Comparison of ENCODE assay signal across 20 mouse cellular contexts in genomic region chr2:113459586-113460310, GRCm38 (mm10).
DNase-seq lines count a peak whose midpoint lies in the region; ATAC-seq and TF ChIP-seq lines count a peak whose summit lies in the region.
"Had no signal": no experiment of that assay in that cellular context is flagged by ENCODE, and none has a peak within 500 bp of the region (broad histone marks: within the 10 kb centered on the region; RNA-seq: fewer than 3 reads in every experiment).

No protein-coding gene starts in this region.

- ATAC-seq in kidney, embryonic 16.5 days (ENCODE audit: low FRiP score, low TSS enrichment), result peak; percentile 35; the same call in 1 of the 2 replicates
- peak; percentile 35; the same call in 1 of the 2 replicates for ATAC-seq in lung, postnatal 0 days
- peak; percentile 61 for ATAC-seq in CD4-positive, CD25-positive, alpha-beta regulatory T cell, adult 4 months
- ATAC-seq: forebrain, embryonic 14.5 days had no signal

- H3K9ac ChIP-seq in kidney, embryonic 16.5 days (replicated peaks; ENCODE audit: low read length), result no peak overlapping the region
- H3K9ac ChIP-seq in lung, postnatal 0 days (replicated peaks; ENCODE audit: low read depth), result no peak overlapping the region
- H3K9ac ChIP-seq: heart, embryonic 15.5 days; hindbrain, embryonic 13.5 days had no signal

- H3K27ac ChIP-seq in kidney, embryonic 16.5 days (ENCODE audit: low read length), result no peak overlapping the region
- H3K27ac ChIP-seq in lung, postnatal 0 days (ENCODE audit: low read length), result no peak overlapping the region
- H3K27ac ChIP-seq: embryonic facial prominence, embryonic 10.5 days; heart, embryonic 10.5 days; heart, embryonic 15.5 days; hindbrain, embryonic 13.5 days had no signal

- no peak for TF ChIP-seq EP300 in lung, postnatal 0 days (IDR thresholded peaks at IDR 0.05)

- no peaks in the 10 kb centered on the region for H3K9me3 ChIP-seq in kidney, embryonic 16.5 days (ENCODE audit: low read length)
- no peaks in the 10 kb centered on the region for H3K9me3 ChIP-seq in lung, postnatal 0 days (ENCODE audit: low read length)
- H3K9me3 ChIP-seq: embryonic facial prominence, embryonic 10.5 days; heart, embryonic 10.5 days; heart, embryonic 15.5 days; hindbrain, embryonic 13.5 days had no signal

- no peaks in the 10 kb centered on the region for H3K27me3 ChIP-seq in kidney, embryonic 16.5 days (ENCODE audit: insufficient read depth, low read length)
- no peaks in the 10 kb centered on the region for H3K27me3 ChIP-seq in lung, postnatal 0 days (replicated peaks; ENCODE audit: insufficient read depth, low read length)
- H3K27me3 ChIP-seq: heart, embryonic 15.5 days; hindbrain, embryonic 13.5 days had no signal

- no peak overlapping the region for H3K4me2 ChIP-seq in kidney, embryonic 16.5 days (replicated peaks; ENCODE audit: low read depth, low read length)
- H3K4me2 ChIP-seq in lung, postnatal 0 days (replicated peaks; ENCODE audit: low read depth, low read length), result no peak overlapping the region
- H3K4me2 ChIP-seq: heart, embryonic 15.5 days; hindbrain, embryonic 13.5 days had no signal

- H3K4me1 ChIP-seq in kidney, embryonic 16.5 days (ENCODE audit: insufficient read depth, low read length), result no peaks in the 10 kb centered on the region
- no peaks in the 10 kb centered on the region for H3K4me1 ChIP-seq in lung, postnatal 0 days (ENCODE audit: insufficient read depth, low read depth, low read length)
- H3K4me1 ChIP-seq: heart, embryonic 10.5 days; heart, embryonic 15.5 days; hindbrain, embryonic 13.5 days had no signal

- DNase-seq in kidney, postnatal 4 days, result no peak
- no peak for DNase-seq in lung, postnatal 0 days (ENCODE audit: low spot score)
- no peak for DNase-seq in lung, postnatal 4 days
- DNase-seq in 416B (ENCODE audit: low read depth), result peak; percentile 35
- no peak for DNase-seq in adrenal gland, adult 18-20 months (ENCODE audit: low spot score in 2 of 2)
- no peak for DNase-seq in urinary bladder, postnatal 14 days (ENCODE audit: low spot score)
- DNase-seq: adrenal gland, postnatal 14 days; cerebellum, adult 11-12 months; cerebellum, adult 9-10 months; cerebellum, postnatal 25 days; gastrocnemius, postnatal 36 days; heart, adult 11 months; heart, postnatal 14 days had no signal

- H3K4me3 ChIP-seq in kidney, embryonic 16.5 days (ENCODE audit: low read length), result no peak overlapping the region
- H3K4me3 ChIP-seq in lung, postnatal 0 days (ENCODE audit: low read depth, low read length), result no peak overlapping the region
- H3K4me3 ChIP-seq: embryonic facial prominence, embryonic 10.5 days; heart, embryonic 10.5 days; heart, embryonic 15.5 days; hindbrain, embryonic 13.5 days had no signal

- whole genome bisulfite sequencing in kidney, embryonic 16.5 days, result 78% methylated on average over 10 of the region's 10 CpGs
- WGBS in lung, postnatal 0 days, result 63% methylated on average over 10 of the region's 10 CpGs

- TF ChIP-seq CTCF in lung, postnatal 0 days (IDR thresholded peaks at IDR 0.05), result no peak

- no peaks in the 10 kb centered on the region for H3K36me3 ChIP-seq in kidney, embryonic 16.5 days (ENCODE audit: insufficient read depth, low read length)
- no peaks in the 10 kb centered on the region for H3K36me3 ChIP-seq in lung, postnatal 0 days (ENCODE audit: insufficient read depth, low read length)
- H3K36me3 ChIP-seq: embryonic facial prominence, embryonic 10.5 days; heart, embryonic 10.5 days; heart, embryonic 15.5 days; hindbrain, embryonic 13.5 days had no signal
